In genomic region chr8:114876696-114877206, GRCm38 (mm10) we compare ENCODE assay signal across 12 mouse cellular contexts.
A peak's percentile ranks its signal among the peaks of the same experiment; 100 is the strongest.
DNase-seq lines count a peak whose midpoint lies in the region; ATAC-seq and TF ChIP-seq lines count a peak whose summit lies in the region.
"Had no signal": no experiment of that assay in that cellular context is flagged by ENCODE, and none has a peak within 500 bp of the region (broad histone marks: within the 10 kb centered on the region; RNA-seq: fewer than 3 reads in every experiment).

No protein-coding gene starts in this region.

- no peaks in the 10 kb centered on the region for H3K36me3 ChIP-seq in hindbrain, embryonic 14.5 days (replicated peaks; ENCODE audit: control insufficient read depth, insufficient read depth)
- H3K36me3 ChIP-seq in hindbrain, embryonic 16.5 days (ENCODE audit: control insufficient read depth, insufficient read depth, low read length), result no peaks in the 10 kb centered on the region
- no peaks in the 10 kb centered on the region for H3K36me3 ChIP-seq in midbrain, embryonic 16.5 days (ENCODE audit: control insufficient read depth, insufficient read depth, low read length)
- no peaks in the 10 kb centered on the region for H3K36me3 ChIP-seq in midbrain, postnatal 0 days (ENCODE audit: insufficient read depth, low read length)
- no peaks in the 10 kb centered on the region for H3K36me3 ChIP-seq in stomach, postnatal 0 days (ENCODE audit: control insufficient read depth, insufficient read depth, low read length)
- H3K36me3 ChIP-seq: G1E had no signal

- ATAC-seq in hindbrain, embryonic 14.5 days (ENCODE audit: low FRiP score), result no peak
- ATAC-seq in hindbrain, embryonic 16.5 days, result no peak
- ATAC-seq in midbrain, embryonic 16.5 days, result no peak
- ATAC-seq in midbrain, postnatal 0 days (ENCODE audit: low FRiP score), result no peak
- ATAC-seq in granulocyte monocyte progenitor cell, adult 5-6 weeks (replicated peaks; ENCODE audit: poor library complexity, severe bottlenecking), result peak; percentile 56
- no peak for ATAC-seq in stomach, postnatal 0 days (ENCODE audit: low FRiP score, low TSS enrichment)

- 32% methylated on average over 9 of the region's 9 CpGs for WGBS in hindbrain, embryonic 14.5 days
- WGBS in hindbrain, embryonic 16.5 days, result 34% methylated on average over 9 of the region's 9 CpGs
- 37% methylated on average over 9 of the region's 9 CpGs for WGBS in midbrain, embryonic 16.5 days
- WGBS in midbrain, postnatal 0 days, result 48% methylated on average over 9 of the region's 9 CpGs
- WGBS in stomach, postnatal 0 days, result 41% methylated on average over 9 of the region's 9 CpGs

- no peaks in the 10 kb centered on the region for H3K9me3 ChIP-seq in hindbrain, embryonic 14.5 days (ENCODE audit: control insufficient read depth, low read length)
- H3K9me3 ChIP-seq in hindbrain, embryonic 16.5 days (ENCODE audit: control insufficient read depth, low read length), result no peaks in the 10 kb centered on the region
- no peaks in the 10 kb centered on the region for H3K9me3 ChIP-seq in midbrain, embryonic 16.5 days (replicated peaks; ENCODE audit: control insufficient read depth, low read length, poor library complexity, severe bottlenecking)
- H3K9me3 ChIP-seq in midbrain, postnatal 0 days (ENCODE audit: low read length), result no peaks in the 10 kb centered on the region
- H3K9me3 ChIP-seq in stomach, postnatal 0 days (ENCODE audit: control insufficient read depth, low read length), result no peaks in the 10 kb centered on the region

- no peak for TF ChIP-seq CTCF in midbrain, postnatal 0 days (IDR thresholded peaks at IDR 0.05)
- no peak for TF ChIP-seq CTCF in stomach, postnatal 0 days (IDR thresholded peaks at IDR 0.05; ENCODE audit: low read depth)

- no peak for TF ChIP-seq EP300 in stomach, postnatal 0 days (optimal IDR thresholded peaks at IDR 0.05)

- no peak overlapping the region for H3K9ac ChIP-seq in hindbrain, embryonic 14.5 days
- H3K9ac ChIP-seq in hindbrain, embryonic 16.5 days (ENCODE audit: low read depth, low read length), result no peak overlapping the region
- H3K9ac ChIP-seq in midbrain, embryonic 16.5 days (ENCODE audit: low read depth, low read length), result no peak overlapping the region
- H3K9ac ChIP-seq in midbrain, postnatal 0 days (replicated peaks; ENCODE audit: low read length, poor library complexity, severe bottlenecking), result no peak overlapping the region
- no peak overlapping the region for H3K9ac ChIP-seq in stomach, postnatal 0 days (ENCODE audit: low read length)
- H3K9ac ChIP-seq: liver, embryonic 14.5 days had no signal

- H3K27ac ChIP-seq in hindbrain, embryonic 14.5 days, result no peak overlapping the region
- no peak overlapping the region for H3K27ac ChIP-seq in hindbrain, embryonic 16.5 days (ENCODE audit: low read depth, low read length)
- H3K27ac ChIP-seq in midbrain, embryonic 16.5 days (ENCODE audit: low read length), result no peak overlapping the region
- no peak overlapping the region for H3K27ac ChIP-seq in midbrain, postnatal 0 days (ENCODE audit: low read depth, low read length)
- H3K27ac ChIP-seq in stomach, postnatal 0 days (replicated peaks), result no peak overlapping the region
- H3K27ac ChIP-seq: liver, embryonic 14.5 days had no signal

- H3K4me1 ChIP-seq in hindbrain, embryonic 14.5 days (replicated peaks; ENCODE audit: control insufficient read depth, insufficient read depth, low read length), result peaks cover 5% of the 10 kb centered on the region; the same call in 1 of the 2 replicates
- peaks cover 4% of the 10 kb centered on the region for H3K4me1 ChIP-seq in hindbrain, embryonic 16.5 days (ENCODE audit: control insufficient read depth, insufficient read depth, low read depth, low read length)
- H3K4me1 ChIP-seq in midbrain, embryonic 16.5 days (ENCODE audit: control insufficient read depth, insufficient read depth, low read length), result peaks cover 6% of the 10 kb centered on the region; the same call in 1 of the 2 replicates
- no peaks in the 10 kb centered on the region for H3K4me1 ChIP-seq in midbrain, postnatal 0 days (ENCODE audit: insufficient read depth, low read length)
- no peaks in the 10 kb centered on the region for H3K4me1 ChIP-seq in stomach, postnatal 0 days (replicated peaks; ENCODE audit: control insufficient read depth, insufficient read depth)

- no peaks in the 10 kb centered on the region for H3K27me3 ChIP-seq in hindbrain, embryonic 14.5 days (ENCODE audit: control insufficient read depth, insufficient read depth, low read length)
- no peaks in the 10 kb centered on the region for H3K27me3 ChIP-seq in hindbrain, embryonic 16.5 days (replicated peaks; ENCODE audit: control insufficient read depth, insufficient read depth, low read length)
- H3K27me3 ChIP-seq in midbrain, embryonic 16.5 days (ENCODE audit: control insufficient read depth, insufficient read depth, low read depth, low read length), result no peaks in the 10 kb centered on the region
- H3K27me3 ChIP-seq in midbrain, postnatal 0 days (ENCODE audit: insufficient read depth, low read length), result no peaks in the 10 kb centered on the region
- H3K27me3 ChIP-seq in stomach, postnatal 0 days (ENCODE audit: control insufficient read depth, insufficient read depth, low read length), result no peaks in the 10 kb centered on the region

- H3K4me3 ChIP-seq in hindbrain, embryonic 14.5 days (replicated peaks; ENCODE audit: low read length), result no peak overlapping the region
- H3K4me3 ChIP-seq in hindbrain, embryonic 16.5 days (ENCODE audit: low read length), result no peak overlapping the region
- no peak overlapping the region for H3K4me3 ChIP-seq in midbrain, embryonic 16.5 days (ENCODE audit: low read depth, low read length)
- no peak overlapping the region for H3K4me3 ChIP-seq in midbrain, postnatal 0 days (ENCODE audit: low read depth, low read length)
- H3K4me3 ChIP-seq in stomach, postnatal 0 days (ENCODE audit: low read depth, low read length), result no peak overlapping the region

- H3K4me2 ChIP-seq in hindbrain, embryonic 14.5 days (replicated peaks), result peak overlapping the region; percentile 35; the same call in 1 of the 2 replicates
- no peak overlapping the region; the same call in 1 of the 2 replicates for H3K4me2 ChIP-seq in hindbrain, embryonic 16.5 days (ENCODE audit: low read length)
- H3K4me2 ChIP-seq in midbrain, embryonic 16.5 days (ENCODE audit: low read length), result peak overlapping the region; percentile 26; the same call in 1 of the 2 replicates
- H3K4me2 ChIP-seq in midbrain, postnatal 0 days (ENCODE audit: low read depth, low read length, poor library complexity, severe bottlenecking), result no peak overlapping the region
- H3K4me2 ChIP-seq in stomach, postnatal 0 days (replicated peaks; ENCODE audit: low read depth), result peak overlapping the region; percentile 31; the same call in 1 of the 2 replicates

- DNase-seq in hindbrain, embryonic 14.5 days (ENCODE audit: low spot score), result no peak
- DNase-seq in midbrain, postnatal 0 days (ENCODE audit: low spot score), result no peak
- no peak for DNase-seq in stomach, postnatal 0 days (ENCODE audit: low spot score)
- no peak for DNase-seq in embryo, embryonic 10 days (ENCODE audit: low spot score)
- no peak for DNase-seq in thymus, postnatal 0 days (ENCODE audit: low spot score)
- DNase-seq: gastrocnemius, postnatal 10 days; spleen, adult 18-20 months had no signal

Comparison
In these comparisons a context has a peak if more than half of its experiments do, and no peak if none do; other contexts are left out.
1. H3K4me2 ChIP-seq: peak in hindbrain, embryonic 14.5 days (single experiment), midbrain, embryonic 16.5 days (single experiment) and stomach, postnatal 0 days (single experiment); none in hindbrain, embryonic 16.5 days (single experiment) and midbrain, postnatal 0 days (single experiment).